Mouse (Mus musculus) monocyte, adult 5-6 weeks (primary cell): ENCODE measurements around the gene H2-DMb1. TPM values are rescaled to one million over a fixed set of nuclear protein-coding genes. Genes with fewer than 3 reads are reported as not detected.
"Not testable (repeated sequence)": the region's sequence is repeated elsewhere in the genome, so short reads cannot be mapped to it uniquely, and the experiment has no call there.

Experiments used
- ATAC-seq: fragments of 153-309, 156-312 bp; replicated peaks from 2 replicates; pipeline ENCODE4 v1.8.0; 2017; ENCODE audit warnings: mild to moderate bottlenecking; ENCODE audit not compliant: low TSS enrichment, insufficient number of reproducible peaks, severe bottlenecking, poor library complexity, low FRiP score
- total RNA-seq: library from RNA; stranded (forward); fragments of 200-1000, 200-491, 200-594 nt; gene quantifications from 3 replicates; pipeline ENCODE4 v1.2.3, GENCODE M21; 2017

H2-DMb1 gene
- total RNA-seq, 1 experiment from 2014 or later, result 61.5 TPM

GRCm38 (mm10) chr17:34138655-34139054 is 14.2 kb upstream of the H2-DMb1 start:
- no peak for ATAC-seq

DNA sequence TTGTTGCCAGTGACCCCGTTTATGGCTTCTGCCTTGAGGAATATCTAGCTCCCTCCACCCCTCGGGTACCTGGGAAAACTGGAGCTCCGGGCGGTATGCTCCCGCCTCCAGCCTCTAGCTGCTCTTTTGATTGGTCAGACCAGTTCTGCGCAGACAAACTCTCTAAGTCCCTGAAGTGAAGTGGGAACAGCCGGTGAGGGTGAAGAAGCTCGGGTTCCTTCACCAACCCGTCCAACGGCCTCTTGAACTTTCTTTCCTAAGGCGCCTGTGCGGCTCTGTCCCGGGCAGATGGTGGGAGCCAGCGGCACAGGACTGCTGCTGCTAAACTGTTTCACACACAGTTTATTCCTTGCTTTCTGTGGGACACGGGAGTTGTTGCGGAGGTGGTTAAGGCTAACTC is 13.5 kb upstream of the H2-DMb1 start:
- ATAC-seq, result no peak

GRCm38 (mm10) chr17:34140240-34140639 is 12.6 kb upstream of the H2-DMb1 start:
- no peak for ATAC-seq

DNA sequence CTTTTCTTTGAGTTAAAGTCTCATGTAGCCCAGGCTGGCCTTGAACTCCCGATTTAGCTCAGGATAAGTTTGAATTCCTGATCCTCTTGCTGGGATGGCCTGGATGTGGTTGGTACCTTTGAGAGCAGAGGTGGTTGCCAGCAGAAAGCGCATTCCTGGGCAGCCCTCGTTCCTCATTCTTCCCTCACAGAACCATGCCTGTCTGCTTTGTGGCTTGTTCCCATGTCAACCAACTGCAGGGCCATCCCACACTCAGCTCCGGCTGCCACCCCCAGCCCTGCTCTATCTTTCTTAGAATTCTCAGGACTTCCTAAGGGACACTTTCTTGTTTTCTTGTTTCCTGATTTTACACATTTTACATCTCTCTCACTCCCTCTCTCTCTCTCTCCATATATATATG is 11.4 kb upstream of the H2-DMb1 start:
- no peak for ATAC-seq

GRCm38 (mm10) chr17:34142456-34143010 is 10.3 kb upstream of the H2-DMb1 start:
- ATAC-seq, result no peak

GRCm38 (mm10) chr17:34143033-34143432 is 9.8 kb upstream of the H2-DMb1 start, which contains the start of gene H2-DMb2:
H2-DMb2 (plus strand) TSS chr17:34143307.
- ATAC-seq, result peak; percentile 89

DNA sequence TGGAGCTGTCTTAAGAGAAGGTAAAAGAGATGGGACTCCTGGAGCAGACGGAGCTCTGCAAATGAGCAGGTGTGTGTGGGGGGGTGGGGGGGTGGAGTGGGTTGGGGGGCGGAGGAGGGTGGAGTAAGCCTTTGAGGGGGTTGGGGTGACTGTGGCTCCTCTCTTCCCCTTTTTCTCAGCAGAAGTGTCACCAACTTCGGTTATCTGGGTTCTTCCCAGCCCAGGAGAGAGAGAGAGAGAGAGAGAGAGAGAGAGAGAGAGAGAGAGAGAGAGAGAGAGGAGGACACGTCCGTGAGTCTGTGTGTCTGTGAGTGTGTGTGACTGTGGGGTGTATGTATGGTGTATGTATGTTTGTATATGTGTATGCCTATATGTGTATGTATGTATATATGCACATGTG is 9.4 kb upstream of the H2-DMb1 start:
- no peak for ATAC-seq

DNA sequence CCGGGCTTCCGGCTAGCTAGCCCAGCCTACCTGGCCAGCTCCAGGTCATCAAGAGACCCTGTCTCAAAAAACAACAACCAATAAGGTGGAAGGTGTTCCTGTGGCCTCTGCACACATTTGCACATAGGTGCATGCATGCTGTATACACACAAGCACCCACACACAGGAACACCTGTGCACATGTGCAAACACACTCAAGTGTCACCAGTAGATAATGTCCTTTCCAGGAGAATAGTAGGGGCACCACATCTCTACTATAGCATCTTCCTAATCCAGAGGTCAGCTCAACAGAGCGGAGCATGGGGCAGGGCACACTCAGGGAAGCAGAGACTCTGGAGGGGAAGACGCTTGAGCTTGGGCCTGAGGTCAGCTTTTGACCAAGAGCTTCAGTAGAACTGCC is 8.7 kb upstream of the H2-DMb1 start:
- not testable (repeated sequence) for ATAC-seq

DNA sequence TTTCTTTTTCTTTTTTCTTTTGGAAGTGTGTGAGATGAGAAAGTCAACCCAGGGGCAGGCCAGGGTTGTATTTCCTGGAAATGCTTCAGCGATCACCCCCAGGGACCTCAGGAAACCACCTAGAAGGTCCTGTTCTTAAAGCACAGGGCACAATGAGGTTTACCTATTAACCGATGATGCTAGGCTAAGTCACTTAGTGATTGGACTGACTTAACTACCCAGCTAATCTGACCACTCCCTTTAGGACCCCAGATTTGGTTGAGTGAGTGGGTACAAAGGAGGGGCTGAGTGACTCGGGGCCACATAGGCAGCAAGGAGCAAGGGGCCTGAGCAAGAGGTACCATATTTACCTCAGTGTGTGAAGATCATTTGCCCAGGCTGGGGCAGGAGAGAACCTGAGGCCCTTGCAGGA is 7.9 kb upstream of the H2-DMb1 start:
- peak; percentile 18; the same call in 1 of the 2 replicates for ATAC-seq

- no peak for ATAC-seq
These were observed 2.7 kb downstream of the H2-DMb1 start for GRCm38 (mm10) chr17:34155534-34155933.

GRCm38 (mm10) chr17:34164202-34164895 is 11.5 kb downstream of the H2-DMb1 start:
- ATAC-seq, result no peak

GRCm38 (mm10) chr17:34165033-34165730 is 12.3 kb downstream of the H2-DMb1 start:
- peak; percentile 51 for ATAC-seq

GRCm38 (mm10) chr17:34169279-34169678 is 16.4 kb downstream of the H2-DMb1 start:
- ATAC-seq, result peak; percentile 58

DNA sequence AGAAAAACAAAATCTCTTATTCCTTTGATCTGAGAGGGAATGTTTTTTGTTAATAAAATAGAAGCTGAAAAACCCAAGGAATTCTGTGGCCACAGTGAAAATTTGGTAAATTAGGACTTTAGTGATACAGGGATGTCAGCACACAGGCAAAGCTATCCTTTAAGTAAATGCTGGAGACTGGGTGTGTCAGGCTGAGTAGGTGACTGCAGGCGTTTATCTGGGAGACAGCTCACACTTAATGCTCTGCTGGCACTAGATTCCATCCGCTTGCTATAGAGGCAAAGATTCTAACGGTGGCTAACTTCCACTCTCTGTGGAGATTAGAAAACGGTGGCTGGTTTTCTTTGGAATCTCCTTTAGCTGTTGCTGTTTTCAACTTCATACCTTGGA is 17.6 kb downstream of the H2-DMb1 start:
- ATAC-seq, result no peak

DNA sequence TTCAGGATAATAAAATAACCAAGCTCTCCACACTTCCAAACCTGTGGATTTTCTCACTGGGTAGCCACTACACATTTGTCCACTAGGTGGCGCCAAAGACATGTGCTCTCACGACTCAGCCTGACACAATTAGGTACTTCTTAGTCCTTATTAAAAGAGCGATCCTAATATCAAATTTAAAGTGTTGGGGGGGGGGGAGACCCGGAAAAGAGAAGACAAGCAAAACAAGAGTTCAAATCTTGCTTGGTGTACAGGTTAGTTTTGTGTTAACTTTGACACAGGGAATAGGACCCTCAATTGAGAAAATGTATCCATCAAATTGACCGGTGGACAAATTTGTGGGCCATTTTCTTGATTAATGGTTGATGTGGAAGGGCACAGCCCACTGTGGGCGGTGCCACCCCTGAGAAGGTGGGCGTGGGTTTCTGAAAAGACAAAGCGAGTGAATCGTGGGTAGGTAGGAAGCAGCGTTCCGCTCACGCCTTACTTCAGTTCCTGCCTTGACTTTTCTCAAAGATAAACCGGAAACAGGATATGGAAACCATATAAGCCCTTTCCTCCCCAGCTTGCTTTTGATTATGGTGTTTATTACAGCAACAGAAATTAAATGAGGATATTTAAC is 18.1 kb downstream of the H2-DMb1 start:
- peak; percentile 77 for ATAC-seq

- ATAC-seq, result no peak
These were observed 19.7 kb downstream of the H2-DMb1 start for GRCm38 (mm10) chr17:34172528-34172927.

GRCm38 (mm10) chr17:34174075-34174474 is 21.2 kb downstream of the H2-DMb1 start:
- peak; percentile 48 for ATAC-seq

GRCm38 (mm10) chr17:34177179-34177578 is 24.3 kb downstream of the H2-DMb1 start:
- no peak for ATAC-seq

DNA sequence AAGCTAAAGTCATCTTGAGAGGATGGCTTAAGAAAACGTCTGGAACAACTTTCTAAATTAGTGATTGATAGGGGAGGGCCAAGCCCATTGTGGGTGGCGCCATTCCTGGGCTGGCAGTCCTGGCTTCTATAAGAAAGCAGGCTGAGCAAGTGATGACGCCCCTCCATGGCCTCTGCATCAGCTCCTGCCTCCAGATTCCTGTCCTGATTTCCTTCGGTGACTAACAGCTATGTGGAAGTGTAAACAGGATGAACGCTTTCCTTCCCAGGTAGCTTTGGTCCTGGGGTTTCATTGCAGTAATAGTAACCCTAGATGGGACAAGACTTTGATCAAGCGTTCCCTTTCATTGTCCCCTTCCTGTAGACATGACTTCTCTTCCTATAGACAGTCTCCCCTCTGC is 26.1 kb downstream of the H2-DMb1 start:
- ATAC-seq, result no peak
